23 mouse cellular contexts compared by ENCODE assay signal in genomic region chr5:104007801-104008200, GRCm38 (mm10). TPM values are rescaled to one million over a fixed set of nuclear protein-coding genes. Genes with fewer than 3 reads are reported as not detected.
"Had no signal": no experiment of that assay in that cellular context is flagged by ENCODE, and none has a peak within 500 bp of the region (broad histone marks: within the 10 kb centered on the region; RNA-seq: fewer than 3 reads in every experiment).

No protein-coding gene starts in this region.

- H3K9ac ChIP-seq: intestine, embryonic 15.5 days; kidney, embryonic 15.5 days; limb, embryonic 13.5 days; liver, embryonic 12.5 days; liver, embryonic 15.5 days; midbrain, embryonic 15.5 days; neural tube, embryonic 12.5 days; neural tube, embryonic 15.5 days; stomach, embryonic 15.5 days had no signal

- H3K36me3 ChIP-seq: intestine, embryonic 15.5 days; midbrain, embryonic 15.5 days; neural tube, embryonic 12.5 days; neural tube, embryonic 15.5 days; stomach, embryonic 15.5 days had no signal

- DNase-seq: kidney, adult 11 months; kidney, adult 8-10 months; kidney, postnatal 10 days; kidney, postnatal 36 days; layer of hippocampus, postnatal 36 days; left cerebral cortex, postnatal 4 days; liver; lung, adult 18-20 months; lung, postnatal 14 days; lung, postnatal 4 days; retina, postnatal 1 day; right cerebral cortex, postnatal 25 days; spleen, adult 18-20 months had no signal

- ATAC-seq: intestine, embryonic 15.5 days; liver, embryonic 12.5 days; midbrain, embryonic 15.5 days had no signal

- H3K4me1 ChIP-seq: intestine, embryonic 15.5 days; neural tube, embryonic 12.5 days; neural tube, embryonic 15.5 days; stomach, embryonic 15.5 days had no signal

- H3K9me3 ChIP-seq: intestine, embryonic 15.5 days; kidney, embryonic 15.5 days; limb, embryonic 13.5 days; liver, embryonic 12.5 days; liver, embryonic 15.5 days; midbrain, embryonic 15.5 days; neural tube, embryonic 12.5 days; neural tube, embryonic 15.5 days; stomach, embryonic 15.5 days had no signal

- H3K4me3 ChIP-seq: intestine, embryonic 15.5 days; kidney, embryonic 15.5 days; limb, embryonic 13.5 days; liver, embryonic 12.5 days; liver, embryonic 15.5 days; midbrain, embryonic 15.5 days; neural tube, embryonic 12.5 days; neural tube, embryonic 15.5 days; stomach, embryonic 15.5 days had no signal

- H3K27me3 ChIP-seq: intestine, embryonic 15.5 days; kidney, embryonic 15.5 days; limb, embryonic 13.5 days; liver, embryonic 12.5 days; liver, embryonic 15.5 days; midbrain, embryonic 15.5 days; neural tube, embryonic 12.5 days; neural tube, embryonic 15.5 days; stomach, embryonic 15.5 days had no signal

- H3K4me2 ChIP-seq: intestine, embryonic 15.5 days; kidney, embryonic 15.5 days; limb, embryonic 13.5 days; liver, embryonic 12.5 days; liver, embryonic 15.5 days; midbrain, embryonic 11.5 days; midbrain, embryonic 15.5 days; neural tube, embryonic 12.5 days; neural tube, embryonic 15.5 days; stomach, embryonic 15.5 days had no signal

- H3K27ac ChIP-seq: intestine, embryonic 15.5 days; kidney, embryonic 15.5 days; limb, embryonic 13.5 days; liver, embryonic 12.5 days; liver, embryonic 15.5 days; midbrain, embryonic 15.5 days; neural tube, embryonic 12.5 days; neural tube, embryonic 15.5 days; stomach, embryonic 15.5 days had no signal

RNA-seq across cellular contexts. Expression of gene Hsd17b13, which starts 30.6 kb away (rescaled TPM):
- polyA plus RNA-seq: limb, embryonic 13.5 days; midbrain, embryonic 11.5 days; neural tube, embryonic 12.5 days; neural tube, embryonic 15.5 days had no signal
